Mouse (Mus musculus): ENCODE measurements around the gene Atp5j.

GRCm38 (mm10) chr16:84881754-84882321 is 46.4 kb upstream of the Atp5j start:
- no peak for TF ChIP-seq EP300 (IDR thresholded peaks at IDR 0.05; ENCODE audit: insufficient read depth, low read depth, low read length)
- no peak for TF ChIP-seq POLR2A (IDR thresholded peaks at IDR 0.05; ENCODE audit: insufficient read depth, low read depth, low read length)
